Mouse (Mus musculus) cerebellum, adult 2 months (tissue): ENCODE data around the gene Vsig10. TPM values are rescaled to one million over a fixed set of nuclear protein-coding genes. Genes with fewer than 3 reads are reported as not detected.

Experiments
- DNase-seq, 2 experiments: peaks; one replicate each; pipeline ENCODE4 v3.0.0; 2021
- H3K27ac ChIP-seq: fragments of 200-500 bp; 2 replicates; pipeline ENCODE4 v1.5.1; 2012; ENCODE audit warnings: low read length, control low read depth, inconsistent platforms; ENCODE audit not compliant: insufficient read depth
- H3K27me3 ChIP-seq: fragments of 200-500 bp; 2 replicates; pipeline ENCODE4 v1.6.1; 2012; ENCODE audit warnings: inconsistent platforms, mild to moderate bottlenecking, low read length, moderate library complexity; ENCODE audit not compliant: control insufficient read depth, insufficient read depth
- H3K4me1 ChIP-seq: fragments of 200-500 bp; 2 replicates; pipeline ENCODE4 v1.6.1; 2011; ENCODE audit warnings: low read length; ENCODE audit not compliant: control insufficient read depth, insufficient read depth
- H3K4me3 ChIP-seq: fragments of 200-500 bp; replicated peaks from 2 replicates; pipeline ENCODE3; 2011; ENCODE audit warnings: mild to moderate bottlenecking, low read depth, low read length, control low read depth; ENCODE audit not compliant: insufficient read depth
- CTCF ChIP-seq: fragments of 200-500 bp; IDR thresholded peaks from 2 replicates; pipeline ENCODE4 v1.5.1; 2011; ENCODE audit warnings: low read depth, mild to moderate bottlenecking, control low read depth, low read length, moderate library complexity, borderline replicate concordance; ENCODE audit not compliant: insufficient read depth
- POLR2A ChIP-seq: fragments of 200-500 bp; IDR thresholded peaks from 2 replicates; pipeline ENCODE4 v1.6.1; 2011; ENCODE audit warnings: low read length, control low read depth, borderline replicate concordance; ENCODE audit not compliant: insufficient read depth
- WGBS: fragments of 180-500 bp; shearing (Covaris S2); methylation state at CpG from one replicate; pipeline ENCODE4 v1.1.7; 2018; 5-methylcytosine and 5-hydroxymethylcytosine counted together
- polyA plus RNA-seq: library from polyadenylated mRNA; depleted of rRNA; stranded (reverse); fragments of >200 nt; gene quantifications from 2 replicates; pipeline ENCODE4 v1.2.3, GENCODE M21; 2012; rRNA removed

Gene Vsig10
- polyA plus RNA-seq: 3.7 and 3.9 TPM in 2 replicates

GRCm38 (mm10) chr5:117318741-117319629 is at the start of gene Vsig10:
Gene Vsig10 (plus strand): TSS chr5:117319083.
- Histone ChIP-seq H3K4me3 (peak within 1 kb of the TSS; percentile 68), H3K4me1 (no peaks in the 10 kb centered on the region), H3K27me3 (no peaks in the 10 kb centered on the region; the same call in 1 of the 2 replicates), H3K27ac (no peak within 1 kb of the TSS)
- under 1% methylated on average over 81 of the region's 81 CpGs for WGBS
- peak; percentile 62 to 75 for DNase-seq
- TF ChIP-seq CTCF (no peak), POLR2A (no peak)

GRCm38 (mm10) chr5:117269395-117269794 is 49.5 kb upstream of the Vsig10 start:
- TF ChIP-seq POLR2A (no peak), CTCF (no peak)
- H3K27ac ChIP-seq: no peak overlapping the region
- H3K27me3 ChIP-seq: no peaks in the 10 kb centered on the region
- 86% methylated on average over 12 of the region's 12 CpGs for WGBS
- H3K4me3 ChIP-seq: no peak overlapping the region
- H3K4me1 ChIP-seq: peaks cover 30% of the 10 kb centered on the region
- DNase-seq: no peak

- 44% methylated on average over 14 of the region's 14 CpGs for WGBS
- 0 out of 2 replicates have a peak overlapping the region, but pooled peaks have one; percentile 10 for H3K27ac ChIP-seq
- peak; percentile 33 to 49 for DNase-seq
Measured at GRCm38 (mm10) chr5:117271945-117272344, 46.9 kb upstream of the Vsig10 start.

GRCm38 (mm10) chr5:117274817-117275216 is 44.1 kb upstream of the Vsig10 start:
- Histone ChIP-seq H3K4me1 (peaks cover 15% of the 10 kb centered on the region), H3K27ac (no peak overlapping the region), H3K27me3 (no peaks in the 10 kb centered on the region), H3K4me3 (no peak overlapping the region)
- TF ChIP-seq CTCF (peak; percentile 6; the same call in 1 of the 2 replicates), POLR2A (no peak)
- 63% methylated on average over 5 of the region's 5 CpGs for WGBS
- DNase-seq: no peak

More at GRCm38 (mm10) chr5:117271945-117272344, 46.9 kb upstream of the Vsig10 start:
- no peak overlapping the region for H3K4me3 ChIP-seq
- no peak for TF ChIP-seq POLR2A
- TF ChIP-seq CTCF: no peak
- peaks cover 30% of the 10 kb centered on the region for H3K4me1 ChIP-seq
- no peaks in the 10 kb centered on the region for H3K27me3 ChIP-seq

GRCm38 (mm10) chr5:117277784-117278183 is 41.1 kb upstream of the Vsig10 start:
- Histone ChIP-seq H3K27ac (no peak overlapping the region), H3K4me1 (no peaks in the 10 kb centered on the region), H3K27me3 (no peaks in the 10 kb centered on the region), H3K4me3 (no peak overlapping the region)
- 95% methylated on average over 6 of the region's 6 CpGs for WGBS
- DNase-seq: no peak
- TF ChIP-seq POLR2A (no peak), CTCF (no peak)

- no peak overlapping the region for H3K4me3 ChIP-seq
- H3K4me1 ChIP-seq: no peaks in the 10 kb centered on the region
- no peaks in the 10 kb centered on the region for H3K27me3 ChIP-seq
- H3K27ac ChIP-seq: no peak overlapping the region
- no peak for DNase-seq
- no peak for TF ChIP-seq POLR2A
- WGBS: 81% methylated on average over 15 of the region's 15 CpGs
Measured at GRCm38 (mm10) chr5:117278809-117279668, 39.8 kb upstream of the Vsig10 start.

GRCm38 (mm10) chr5:117279669-117280050 is 39.2 kb upstream of the Vsig10 start:
- no peak for DNase-seq
- Histone ChIP-seq H3K27ac (no peak overlapping the region), H3K4me1 (peaks cover under 1% of the 10 kb centered on the region; the same call in 1 of the 2 replicates), H3K27me3 (no peaks in the 10 kb centered on the region), H3K4me3 (no peak overlapping the region)
- 83% methylated on average over 4 of the region's 4 CpGs for WGBS
- TF ChIP-seq POLR2A (no peak), CTCF (no peak)
